Mouse (Mus musculus) heart, adult 2 months (tissue): Measurements from ENCODE around the gene Zfand4.

ENCODE experiments used
- CTCF ChIP-seq: fragments of 200-600 bp; IDR thresholded peaks from 2 replicates; pipeline ENCODE4 v1.8.1; 2022; ENCODE audit warnings: antibody characterized with exemption, mild to moderate bottlenecking, moderate library complexity
- POLR2A ChIP-seq: fragments of 200-500 bp; IDR thresholded peaks from 2 replicates; pipeline ENCODE4 v1.6.1; 2011; ENCODE audit warnings: mild to moderate bottlenecking, low read depth, low read length, control low read depth; ENCODE audit not compliant: insufficient read depth

DNA sequence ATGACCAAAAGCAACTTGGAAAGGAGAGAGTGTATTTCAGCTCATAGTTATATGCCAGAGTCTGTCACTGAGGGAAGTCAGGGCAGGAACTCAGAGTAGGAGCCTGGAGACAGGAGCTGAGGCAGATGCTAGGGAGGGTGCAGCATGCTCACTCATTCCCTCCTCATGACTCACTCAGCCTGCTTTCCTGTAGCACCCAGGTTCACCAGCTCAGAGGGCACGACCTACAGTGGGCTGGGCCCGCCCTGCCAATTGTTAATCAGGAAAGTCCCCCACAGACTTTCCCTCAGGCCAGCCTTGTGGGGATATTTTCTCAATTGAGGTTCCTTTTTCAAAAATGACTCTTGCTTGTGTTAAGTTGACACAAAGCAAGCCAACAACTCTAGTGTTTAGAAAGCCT lies 23.7 kb upstream of the Zfand4 start:
- no peak for TF ChIP-seq POLR2A
- no peak for TF ChIP-seq CTCF
